Mouse (Mus musculus) heart, postnatal 36 days (tissue): Measurements from ENCODE around the gene Ubxn11. TPM values are rescaled to one million over a fixed set of nuclear protein-coding genes. Genes with fewer than 3 reads are reported as not detected.

Experiments used
- total RNA-seq, 2 experiments: library from RNA; stranded (reverse); gene quantifications; 2 replicates each; pipeline ENCODE4 v1.2.3; 2021

Ubxn11 gene
- total RNA-seq, 2 experiments from 2014 or later = 1.6 to 1.9 TPM

Other genes with a start within 250 kb of the Ubxn11 start
- 1 to 10 TPM; 5.1 to 6.4 TPM for gene Rps6ka1, start 214.8 kb upstream of the Ubxn11 start, total RNA-seq
- gene Hmgn2, start 133.9 kb upstream of the Ubxn11 start, total RNA-seq = 100 to 1,000 TPM; 106 to 128 TPM
- 10 to 100 TPM; 29.9 to 32.4 TPM for gene Dhdds, start 101.7 kb upstream of the Ubxn11 start, total RNA-seq
- not detected for gene Lin28a, start 83.7 kb upstream of the Ubxn11 start, total RNA-seq
- not detected for gene Zfp683, start 48.7 kb upstream of the Ubxn11 start, total RNA-seq
- gene Crybg2, start 41.8 kb upstream of the Ubxn11 start, total RNA-seq = not detected
- gene Cd52, start 7.5 kb upstream of the Ubxn11 start, total RNA-seq = 1 to 10 TPM; 3.1 to 4.6 TPM
- gene Sh3bgrl3, start 26.2 kb downstream of the Ubxn11 start, total RNA-seq = 10 to 100 TPM; 36.4 to 39.9 TPM
- 10 to 100 TPM; 49.1 to 50.9 TPM for gene Cep85, start 84.5 kb downstream of the Ubxn11 start, total RNA-seq
- gene Gm7534, start 100.4 kb downstream of the Ubxn11 start, total RNA-seq = not detected
- not detected for gene Catsper4, start 124.8 kb downstream of the Ubxn11 start, total RNA-seq
- 1 to 10 TPM; 4.7 to 5.5 TPM for gene Cnksr1, start 135.8 kb downstream of the Ubxn11 start, total RNA-seq
- gene E130218I03Rik, start 141.1 kb downstream of the Ubxn11 start, total RNA-seq = not detected
- gene Zfp593, start 143.0 kb downstream of the Ubxn11 start, total RNA-seq = 1 to 10 TPM; 2.6 to 3.7 TPM
- not detected for gene Gm30191, start 144.4 kb downstream of the Ubxn11 start, total RNA-seq
- 1 to 10 TPM; 6.1 to 9.5 TPM for gene Grrp1, start 151.5 kb downstream of the Ubxn11 start, total RNA-seq
- gene Pdik1l, start 185.3 kb downstream of the Ubxn11 start, total RNA-seq = 1 to 10 TPM; 7.9 to 8.2 TPM
- gene Trim63, start 212.6 kb downstream of the Ubxn11 start, total RNA-seq = 100 to 1,000 TPM; 234 to 314 TPM
- under 1 TPM; 0.35 to 0.50 TPM for gene Slc30a2, start 240.6 kb downstream of the Ubxn11 start, total RNA-seq